Mouse (Mus musculus) bone marrow macrophage, adult 2 months (primary cell): ENCODE measurements around the gene Rftn2.
A peak's percentile ranks its signal among the peaks of the same experiment; 100 is the strongest.

Experiments
- CTCF ChIP-seq: IDR thresholded peaks from 2 replicates; pipeline ENCODE4 v1.5.1; 2012; ENCODE audit warnings: low read depth, mild to moderate bottlenecking, low read length, moderate library complexity
- POLR2A ChIP-seq: IDR thresholded peaks from 2 replicates; pipeline ENCODE4 v1.6.1; 2012; ENCODE audit warnings: mild to moderate bottlenecking, low read depth, low read length, borderline replicate concordance

DNA sequence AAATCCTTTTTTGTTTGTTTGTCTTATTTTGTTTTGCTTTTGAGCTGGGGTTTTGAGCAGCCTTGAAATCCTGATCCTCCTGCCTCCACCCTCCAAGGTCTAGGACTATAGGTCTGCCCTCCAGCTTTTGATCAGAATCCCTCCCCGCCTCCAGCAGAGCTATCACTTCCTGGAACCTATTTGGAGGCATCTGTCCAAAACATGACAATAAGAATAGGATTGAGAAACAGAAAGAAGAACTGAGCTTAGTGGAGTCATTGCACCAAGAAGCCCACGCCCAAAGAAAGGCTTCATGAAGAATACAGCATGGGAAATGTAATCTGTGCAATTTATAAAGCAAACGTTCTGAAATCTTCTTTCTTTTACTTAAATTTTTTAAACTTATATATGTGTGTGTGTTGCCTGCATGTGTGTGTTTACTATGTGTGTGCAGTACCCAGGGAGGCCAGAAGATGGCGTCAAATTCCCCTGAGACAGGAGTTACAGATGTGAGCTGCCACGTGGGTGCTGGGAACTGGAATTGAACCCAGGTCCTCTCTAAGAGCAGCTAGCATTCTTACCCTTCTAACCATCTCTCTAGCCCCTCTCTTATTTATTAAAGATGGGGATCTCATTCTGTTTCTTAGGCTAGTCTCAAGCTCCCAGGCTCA lies 46.5 kb downstream of the Rftn2 start:
- TF ChIP-seq CTCF (0 out of 2 replicates have a peak, but pooled peaks have one; percentile 30), POLR2A (no peak)
